Mouse (Mus musculus): ENCODE measurements around the gene Rgs2.

DNA sequence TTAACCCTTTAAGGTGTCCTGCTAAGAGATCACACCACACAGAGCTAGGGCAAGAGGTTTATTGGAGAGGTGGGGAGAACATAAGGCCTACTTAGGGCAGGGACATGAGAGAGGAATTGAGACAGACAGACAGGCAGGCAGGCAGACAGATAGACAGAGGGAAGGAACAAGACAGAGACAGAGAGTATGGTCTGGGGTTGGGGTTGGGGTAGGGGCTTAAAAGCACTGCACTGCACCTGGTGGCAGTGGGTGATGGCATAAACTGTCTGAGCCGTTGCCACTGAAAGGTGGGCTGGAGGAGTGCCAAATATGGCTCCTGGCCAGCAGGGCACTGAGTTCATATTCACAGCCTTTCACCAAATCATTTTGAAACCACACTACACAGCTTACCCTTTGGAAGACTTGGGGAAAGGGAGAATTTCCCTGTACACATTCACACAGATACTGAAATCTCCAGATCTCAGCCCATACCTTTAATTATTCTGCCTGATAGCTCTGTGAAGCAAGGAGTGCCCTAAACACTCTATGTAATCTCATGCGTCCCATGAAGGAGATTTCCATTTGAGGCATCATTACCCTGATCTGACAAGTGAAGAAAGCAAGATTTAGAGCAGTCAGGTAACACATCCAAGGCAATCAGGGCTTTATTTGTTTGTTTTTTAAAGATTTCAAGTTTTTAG is 21.7 kb downstream of the Rgs2 start:
- TF ChIP-seq POLR2A (IDR thresholded peaks at IDR 0.05; ENCODE audit: extremely low read depth, insufficient read depth, low read length) (no peak), CTCF (IDR thresholded peaks at IDR 0.05; ENCODE audit: extremely low read depth, insufficient read depth, low read length) (no peak)
